ENCODE assay signal across 11 mouse cellular contexts in the genomic region with DNA sequence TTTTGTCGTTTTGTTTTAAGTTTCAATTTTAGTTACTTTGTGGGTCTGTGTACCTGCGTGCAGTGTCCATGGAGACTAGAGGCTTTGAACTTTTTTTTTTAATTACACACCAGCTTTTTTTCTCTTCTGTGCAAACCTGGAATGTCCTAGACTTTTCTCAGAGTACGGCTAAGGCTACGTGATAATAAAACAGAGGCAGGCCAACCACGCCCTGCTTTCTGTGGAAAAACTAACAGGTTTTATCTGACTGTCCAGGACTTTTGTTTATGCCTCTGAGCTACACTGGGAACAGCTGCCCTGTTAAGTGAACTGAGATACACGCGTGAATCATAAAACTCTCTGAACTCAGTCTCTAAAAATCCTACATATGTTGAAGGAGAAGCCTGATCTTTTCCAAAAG. TPM values are rescaled to one million over a fixed set of nuclear protein-coding genes. Genes with fewer than 3 reads are reported as not detected.
DNase-seq lines count a peak whose midpoint lies in the region; ATAC-seq and TF ChIP-seq lines count a peak whose summit lies in the region.
"Had no signal": no experiment of that assay in that cellular context is flagged by ENCODE, and none has a peak within 500 bp of the region (broad histone marks: within the 10 kb centered on the region; RNA-seq: fewer than 3 reads in every experiment).

No protein-coding gene starts in this region.

- H3K4me1 ChIP-seq in forebrain, embryonic 13.5 days, result 0 out of 2 replicates have a peak, but pooled peaks cover 10% of the 10 kb centered on the region
- peaks cover 12% of the 10 kb centered on the region for H3K4me1 ChIP-seq in forebrain, embryonic 15.5 days
- peaks cover 3% of the 10 kb centered on the region for H3K4me1 ChIP-seq in lung, adult 2 months (ENCODE audit: control insufficient read depth, insufficient read depth, low read length)
- H3K4me1 ChIP-seq in intestine, embryonic 15.5 days (replicated peaks), result peaks cover 10% of the 10 kb centered on the region; the same call in 1 of the 2 replicates
- H3K4me1 ChIP-seq in stomach, embryonic 14.5 days (ENCODE audit: control insufficient read depth, insufficient read depth, low read length), result peaks cover 16% of the 10 kb centered on the region
- peaks cover 10% of the 10 kb centered on the region for H3K4me1 ChIP-seq in hindbrain, embryonic 13.5 days (replicated peaks)

- H3K36me3 ChIP-seq in forebrain, embryonic 13.5 days (ENCODE audit: poor library complexity, severe bottlenecking), result no peaks in the 10 kb centered on the region
- H3K36me3 ChIP-seq in forebrain, embryonic 15.5 days, result no peaks in the 10 kb centered on the region
- H3K36me3 ChIP-seq in intestine, embryonic 15.5 days, result no peaks in the 10 kb centered on the region
- H3K36me3 ChIP-seq in stomach, embryonic 14.5 days (ENCODE audit: control insufficient read depth, insufficient read depth, low read length), result no peaks in the 10 kb centered on the region
- H3K36me3 ChIP-seq in hindbrain, embryonic 13.5 days, result no peaks in the 10 kb centered on the region
- H3K36me3 ChIP-seq: forebrain, embryonic 10.5 days; midbrain, embryonic 15.5 days; neural tube, embryonic 15.5 days had no signal

- H3K27ac ChIP-seq in forebrain, embryonic 13.5 days, result no peak overlapping the region
- H3K27ac ChIP-seq in forebrain, embryonic 15.5 days (replicated peaks), result no peak overlapping the region
- no peak overlapping the region; the same call in 1 of the 2 replicates for H3K27ac ChIP-seq in intestine, embryonic 15.5 days
- H3K27ac ChIP-seq in stomach, embryonic 14.5 days (ENCODE audit: low read length), result no peak overlapping the region
- H3K27ac ChIP-seq in hindbrain, embryonic 13.5 days, result no peak overlapping the region

- ATAC-seq in forebrain, embryonic 13.5 days, result no peak
- ATAC-seq in forebrain, embryonic 15.5 days (replicated peaks), result no peak
- 0 out of 2 replicates have a peak, but pooled peaks have one; percentile 0 for ATAC-seq in intestine, embryonic 15.5 days
- no peak for ATAC-seq in stomach, embryonic 14.5 days (ENCODE audit: insufficient number of reproducible peaks, insufficient read depth, low FRiP score, low read depth)
- ATAC-seq in hindbrain, embryonic 13.5 days (ENCODE audit: low FRiP score), result no peak

- H3K27me3 ChIP-seq in forebrain, embryonic 13.5 days, result peaks cover 23% of the 10 kb centered on the region
- peaks cover 14% of the 10 kb centered on the region for H3K27me3 ChIP-seq in forebrain, embryonic 15.5 days
- no peaks in the 10 kb centered on the region for H3K27me3 ChIP-seq in intestine, embryonic 15.5 days (replicated peaks)
- no peaks in the 10 kb centered on the region for H3K27me3 ChIP-seq in stomach, embryonic 14.5 days (ENCODE audit: control insufficient read depth, insufficient read depth, low read length)
- peaks cover 27% of the 10 kb centered on the region for H3K27me3 ChIP-seq in hindbrain, embryonic 13.5 days

- WGBS in forebrain, embryonic 13.5 days, result 84% methylated on average over 7 of the region's 7 CpGs
- WGBS in forebrain, embryonic 15.5 days, result 85% methylated on average over 7 of the region's 7 CpGs
- WGBS in lung, adult 2 months, result 54% methylated on average over 7 of the region's 7 CpGs
- 33% methylated on average over 7 of the region's 7 CpGs for WGBS in intestine, embryonic 15.5 days
- 45% methylated on average over 7 of the region's 7 CpGs for WGBS in stomach, embryonic 14.5 days
- WGBS in hindbrain, embryonic 13.5 days, result 82% methylated on average over 7 of the region's 7 CpGs

- no peak overlapping the region for H3K4me3 ChIP-seq in forebrain, embryonic 13.5 days
- H3K4me3 ChIP-seq in forebrain, embryonic 15.5 days, result no peak overlapping the region
- H3K4me3 ChIP-seq in lung, adult 2 months (replicated peaks; ENCODE audit: extremely low read depth, low read depth, low read length), result peak overlapping the region; percentile 2
- no peak overlapping the region for H3K4me3 ChIP-seq in intestine, embryonic 15.5 days (replicated peaks)
- no peak overlapping the region for H3K4me3 ChIP-seq in stomach, embryonic 14.5 days (ENCODE audit: low read depth, low read length)
- no peak overlapping the region for H3K4me3 ChIP-seq in hindbrain, embryonic 13.5 days

- no peaks in the 10 kb centered on the region for H3K9me3 ChIP-seq in forebrain, embryonic 13.5 days (replicated peaks)
- H3K9me3 ChIP-seq in forebrain, embryonic 15.5 days, result no peaks in the 10 kb centered on the region
- H3K9me3 ChIP-seq in intestine, embryonic 15.5 days, result no peaks in the 10 kb centered on the region
- H3K9me3 ChIP-seq in stomach, embryonic 14.5 days (ENCODE audit: control insufficient read depth, low read depth, low read length), result no peaks in the 10 kb centered on the region
- H3K9me3 ChIP-seq in hindbrain, embryonic 13.5 days, result no peaks in the 10 kb centered on the region
- H3K9me3 ChIP-seq: forebrain, embryonic 10.5 days; midbrain, embryonic 15.5 days; neural tube, embryonic 15.5 days had no signal

- no peak overlapping the region for H3K9ac ChIP-seq in forebrain, embryonic 13.5 days
- no peak overlapping the region for H3K9ac ChIP-seq in forebrain, embryonic 15.5 days (replicated peaks)
- H3K9ac ChIP-seq in intestine, embryonic 15.5 days, result no peak overlapping the region
- no peak overlapping the region for H3K9ac ChIP-seq in stomach, embryonic 14.5 days (replicated peaks; ENCODE audit: low read depth, low read length)
- H3K9ac ChIP-seq in hindbrain, embryonic 13.5 days, result no peak overlapping the region
- H3K9ac ChIP-seq: midbrain, embryonic 15.5 days had no signal

- DNase-seq in lung, adult 2 months, result no peak
- no peak for DNase-seq in lung, postnatal 14 days
- DNase-seq in layer of hippocampus, adult 9-11 months, result no peak

- peak overlapping the region; percentile 94; the same call in 1 of the 2 replicates for H3K4me2 ChIP-seq in forebrain, embryonic 13.5 days
- no peak overlapping the region for H3K4me2 ChIP-seq in forebrain, embryonic 15.5 days (replicated peaks)
- peak overlapping the region; percentile 85 for H3K4me2 ChIP-seq in intestine, embryonic 15.5 days (replicated peaks)
- H3K4me2 ChIP-seq in stomach, embryonic 14.5 days (replicated peaks; ENCODE audit: low read depth, low read length), result peak overlapping the region; percentile 90
- no peak overlapping the region for H3K4me2 ChIP-seq in hindbrain, embryonic 13.5 days

- no peak for TF ChIP-seq CTCF in lung, adult 2 months (IDR thresholded peaks at IDR 0.05; ENCODE audit: insufficient read depth, low read length)

- TF ChIP-seq POLR2A in lung, adult 2 months (IDR thresholded peaks at IDR 0.05; ENCODE audit: borderline replicate concordance, extremely low read depth, low read depth, low read length), result no peak

RNA-seq across cellular contexts. Expression of gene Dock9, which starts 1.5 kb away (rescaled TPM):
- 4.2 and 5.2 TPM in 2 replicates for polyA plus RNA-seq in forebrain, embryonic 13.5 days (2015; fragmentation: Nextera tagmentation; extraction: Ambion mirVana)
- 10.6 and 11.1 TPM in 2 replicates for polyA plus RNA-seq in forebrain, embryonic 15.5 days (2015; fragmentation: Nextera tagmentation; extraction: Ambion mirVana)
- 62.3 and 73.3 TPM in 2 replicates for polyA plus RNA-seq in lung, adult 2 months (2012; rRNA removed)
- 17.0 and 17.2 TPM in 2 replicates for polyA plus RNA-seq in intestine, embryonic 15.5 days (2015; fragmentation: Nextera tagmentation; extraction: Ambion mirVana)
- polyA plus RNA-seq in stomach, embryonic 14.5 days (2014; fragmentation: Nextera tagmentation; extraction: Ambion mirVana), result 25.3 and 28.0 TPM in 2 replicates
- polyA plus RNA-seq in hindbrain, embryonic 13.5 days (2015; fragmentation: Nextera tagmentation; extraction: Ambion mirVana), result 6.2 and 7.3 TPM in 2 replicates

Comparison
In these comparisons a context has a peak if more than half of its experiments do, and no peak if none do; other contexts are left out.
1. H3K4me2 ChIP-seq: peak in forebrain, embryonic 13.5 days (single experiment), intestine, embryonic 15.5 days (single experiment) and stomach, embryonic 14.5 days (single experiment); none in forebrain, embryonic 15.5 days (single experiment) and hindbrain, embryonic 13.5 days (single experiment).